Mouse (Mus musculus) midbrain, embryonic 15.5 days (tissue): ENCODE data around the gene Eva1a. TPM values are rescaled to one million over a fixed set of nuclear protein-coding genes. Genes with fewer than 3 reads are reported as not detected.

Experiments used
- ATAC-seq: fragments of 200-750 bp; cut with Nextera tagmentation; replicated peaks from 2 replicates; pipeline ENCODE4 v1.8.0; 2017; ENCODE audit warnings: moderate TSS enrichment
- H3K27ac ChIP-seq: fragments of 300-500 bp; sonication (generic); 2 replicates; pipeline ENCODE4 v1.5.1; 2015; ENCODE audit warnings: mild to moderate bottlenecking, inconsistent platforms
- H3K27me3 ChIP-seq: fragments of 300-500 bp; sonication (generic); replicated peaks from 2 replicates; pipeline ENCODE4 v1.6.1; 2015; ENCODE audit warnings: inconsistent platforms
- H3K36me3 ChIP-seq: fragments of 300-500 bp; sonication (generic); replicated peaks from 2 replicates; pipeline ENCODE4 v1.6.1; 2015; ENCODE audit warnings: inconsistent platforms
- H3K4me1 ChIP-seq: fragments of 300-500 bp; sonication (generic); 2 replicates; pipeline ENCODE4 v1.6.1; 2015; ENCODE audit warnings: inconsistent platforms
- H3K4me2 ChIP-seq: fragments of 300-500 bp; sonication (generic); 2 replicates; pipeline ENCODE4 v1.6.1; 2015; ENCODE audit warnings: inconsistent platforms, mild to moderate bottlenecking, moderate library complexity
- H3K4me3 ChIP-seq: fragments of 300-500 bp; sonication (generic); 2 replicates; pipeline ENCODE4 v1.5.1; 2015; ENCODE audit warnings: mild to moderate bottlenecking, inconsistent platforms
- H3K9ac ChIP-seq: fragments of 300-500 bp; sonication (generic); 2 replicates; pipeline ENCODE4 v1.6.1; 2015; ENCODE audit warnings: mild to moderate bottlenecking, inconsistent platforms
- H3K9me3 ChIP-seq: fragments of 300-500 bp; sonication (generic); 2 replicates; pipeline ENCODE4 v1.6.1; 2016; ENCODE audit warnings: inconsistent platforms
- WGBS: fragments of 180-500 bp; shearing (Covaris S2); methylation state at CpG from one replicate; pipeline ENCODE4 v1.1.7; 2015; ENCODE audit warnings: mixed read lengths; 5-methylcytosine and 5-hydroxymethylcytosine counted together
- polyA plus RNA-seq: library from polyadenylated mRNA; unstranded; fragments of >200 nt; fragmentation: Nextera tagmentation; extraction: Ambion mirVana; gene quantifications from 2 replicates; pipeline ENCODE4 v1.2.1, GENCODE M21; 2015

The Eva1a gene
- polyA plus RNA-seq, 1 experiment from 2014 or later = 0.77 TPM

GRCm38 (mm10) chr6:82043634-82044033 lies 2.8 kb downstream of the Eva1a start:
- H3K27ac ChIP-seq = no peak overlapping the region
- H3K9ac ChIP-seq = no peak overlapping the region
- peaks cover 60% of the 10 kb centered on the region for H3K27me3 ChIP-seq
- 43% methylated on average over 4 of the region's 4 CpGs for WGBS
- ATAC-seq = no peak
- H3K4me1 ChIP-seq = peaks cover 19% of the 10 kb centered on the region
- no peak overlapping the region for H3K4me2 ChIP-seq
- no peaks in the 10 kb centered on the region for H3K36me3 ChIP-seq
- H3K9me3 ChIP-seq = no peaks in the 10 kb centered on the region
- H3K4me3 ChIP-seq = no peak overlapping the region

- Histone ChIP-seq H3K4me2 (no peak overlapping the region), H3K27me3 (peaks cover 55% of the 10 kb centered on the region), H3K4me1 (peaks cover 19% of the 10 kb centered on the region), H3K9ac (no peak overlapping the region), H3K36me3 (no peaks in the 10 kb centered on the region), H3K27ac (no peak overlapping the region), H3K9me3 (no peaks in the 10 kb centered on the region), H3K4me3 (no peak overlapping the region)
- 66% methylated on average over 4 of the region's 4 CpGs for WGBS
- ATAC-seq = no peak
Measured at GRCm38 (mm10) chr6:82044509-82044908, 3.7 kb downstream of the Eva1a start.

DNA sequence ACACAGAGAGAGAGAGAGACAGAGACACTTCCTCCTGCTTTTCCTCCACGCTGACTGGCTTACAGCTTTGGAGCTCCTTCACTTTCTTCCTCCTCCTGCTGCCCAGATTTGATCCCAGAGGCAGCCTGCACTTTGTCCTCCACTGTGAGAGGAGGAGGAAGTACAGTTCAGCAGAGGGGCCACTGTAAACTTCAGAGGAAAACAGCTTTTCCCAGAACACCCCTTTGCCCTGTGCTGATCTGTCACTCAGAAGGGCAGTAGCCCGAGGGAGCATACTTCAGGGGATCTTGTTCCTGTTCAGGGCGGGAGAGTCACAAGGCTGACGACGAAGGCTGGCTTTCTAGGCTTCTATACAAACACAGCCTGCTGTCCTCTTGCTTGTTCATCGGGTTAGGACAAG lies 7.1 kb downstream of the Eva1a start:
- 50% methylated on average over 6 of the region's 6 CpGs for WGBS
- H3K27ac ChIP-seq = no peak overlapping the region

DNA sequence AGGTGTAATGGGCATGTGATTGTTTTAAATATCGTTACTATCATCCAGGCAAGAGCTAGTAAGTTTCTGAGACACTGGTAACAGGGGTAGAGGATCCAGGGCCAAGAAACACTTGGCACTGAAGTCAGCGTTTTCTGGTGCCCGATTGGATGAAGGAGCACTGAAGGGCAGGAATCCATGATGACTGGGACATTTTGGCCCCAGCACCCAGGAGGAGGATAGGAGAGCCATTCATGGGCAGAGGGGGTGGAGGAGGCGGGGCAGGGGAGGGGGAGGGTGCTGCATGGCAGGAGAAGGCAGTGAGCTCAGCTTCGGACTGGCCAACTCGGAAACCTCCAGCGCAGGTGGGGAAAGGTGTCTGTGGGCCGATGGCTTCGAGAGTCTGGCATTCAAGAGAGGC lies 9.4 kb downstream of the Eva1a start:
- no peak overlapping the region for H3K4me2 ChIP-seq
- ATAC-seq = no peak
- H3K4me3 ChIP-seq = no peak overlapping the region
- H3K27ac ChIP-seq = no peak overlapping the region
- no peaks in the 10 kb centered on the region for H3K4me1 ChIP-seq
- no peaks in the 10 kb centered on the region for H3K36me3 ChIP-seq
- no peaks in the 10 kb centered on the region for H3K9me3 ChIP-seq
- no peaks in the 10 kb centered on the region for H3K27me3 ChIP-seq
- 87% methylated on average over 9 of the region's 9 CpGs for WGBS
- H3K9ac ChIP-seq = no peak overlapping the region

More for the DNA sequence above, 7.1 kb downstream of the Eva1a start:
- Histone ChIP-seq H3K4me3 (no peak overlapping the region), H3K36me3 (no peaks in the 10 kb centered on the region), H3K9ac (no peak overlapping the region), H3K4me2 (no peak overlapping the region), H3K27me3 (peaks cover 20% of the 10 kb centered on the region), H3K9me3 (no peaks in the 10 kb centered on the region), H3K4me1 (peaks cover 1% of the 10 kb centered on the region)
- ATAC-seq = no peak

- Histone ChIP-seq H3K27me3 (no peaks in the 10 kb centered on the region), H3K4me1 (no peaks in the 10 kb centered on the region), H3K4me3 (no peak overlapping the region), H3K36me3 (no peaks in the 10 kb centered on the region), H3K9me3 (no peaks in the 10 kb centered on the region), H3K4me2 (no peak overlapping the region), H3K27ac (no peak overlapping the region), H3K9ac (no peak overlapping the region)
- ATAC-seq = no peak
- WGBS = 88% methylated on average over 8 of the region's 8 CpGs
Measured at GRCm38 (mm10) chr6:82051569-82051968, 10.7 kb downstream of the Eva1a start.

- H3K36me3 ChIP-seq = no peaks in the 10 kb centered on the region
- H3K27me3 ChIP-seq = no peaks in the 10 kb centered on the region
- no peak overlapping the region for H3K4me3 ChIP-seq
- no peaks in the 10 kb centered on the region for H3K9me3 ChIP-seq
- no peak overlapping the region for H3K9ac ChIP-seq
- ATAC-seq = no peak
- H3K4me2 ChIP-seq = no peak overlapping the region
- H3K4me1 ChIP-seq = no peaks in the 10 kb centered on the region
- H3K27ac ChIP-seq = no peak overlapping the region
- 91% methylated on average over 6 of the region's 6 CpGs for WGBS
Measured at GRCm38 (mm10) chr6:82052047-82052725, 11.3 kb downstream of the Eva1a start.

- Histone ChIP-seq H3K36me3 (no peaks in the 10 kb centered on the region), H3K4me1 (no peaks in the 10 kb centered on the region), H3K9ac (no peak overlapping the region), H3K4me2 (no peak overlapping the region), H3K4me3 (no peak overlapping the region), H3K27ac (no peak overlapping the region), H3K27me3 (no peaks in the 10 kb centered on the region), H3K9me3 (no peaks in the 10 kb centered on the region)
- 82% methylated on average over 2 of the region's 2 CpGs for WGBS
- no peak for ATAC-seq
Measured at GRCm38 (mm10) chr6:82052726-82053118, 11.9 kb downstream of the Eva1a start.

DNA sequence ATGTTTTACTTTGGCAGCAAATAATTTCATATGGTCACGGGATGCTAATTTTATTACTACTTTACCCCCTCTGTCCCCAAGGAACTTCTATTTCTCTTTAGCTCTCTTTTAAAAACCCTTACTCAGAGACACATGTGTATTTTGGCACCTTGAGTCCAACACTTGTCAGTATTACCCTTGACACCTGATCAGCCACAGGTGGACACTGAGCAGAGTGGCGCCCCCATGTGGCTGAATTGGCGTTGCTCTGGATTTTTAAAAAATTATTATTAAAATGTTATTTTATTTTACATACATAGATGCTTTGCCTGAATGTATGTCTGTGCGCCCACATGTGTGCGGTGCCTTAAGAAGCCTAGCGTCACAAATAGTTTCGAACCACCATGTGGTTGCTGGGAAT lies 14.0 kb downstream of the Eva1a start:
- no peak for ATAC-seq
- Histone ChIP-seq H3K4me2 (no peak overlapping the region), H3K36me3 (no peaks in the 10 kb centered on the region), H3K9me3 (no peaks in the 10 kb centered on the region), H3K27ac (no peak overlapping the region), H3K4me3 (no peak overlapping the region), H3K27me3 (no peaks in the 10 kb centered on the region), H3K9ac (no peak overlapping the region), H3K4me1 (no peaks in the 10 kb centered on the region)
- 76% methylated on average over 7 of the region's 7 CpGs for WGBS

DNA sequence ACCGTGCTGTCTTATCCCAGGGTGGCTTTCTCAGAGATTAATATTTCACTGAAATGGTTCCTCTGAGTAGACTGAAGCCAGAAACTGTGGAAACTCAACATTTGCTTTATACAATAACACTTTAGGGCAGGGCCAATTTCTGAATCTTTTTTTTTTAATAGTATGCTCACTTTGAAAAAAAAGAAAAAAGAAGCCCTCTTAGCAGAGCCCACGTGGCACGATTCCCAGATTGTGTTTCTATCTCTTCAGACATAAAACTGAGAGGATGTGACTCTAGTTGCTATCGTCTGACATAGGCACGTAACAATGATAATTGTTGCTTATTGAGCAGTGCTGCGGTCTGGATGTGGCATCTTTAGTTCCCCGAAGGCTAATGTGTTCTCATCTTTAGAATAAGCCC lies 19.1 kb downstream of the Eva1a start:
- Histone ChIP-seq H3K4me3 (no peak overlapping the region), H3K27me3 (no peaks in the 10 kb centered on the region), H3K4me2 (no peak overlapping the region), H3K36me3 (no peaks in the 10 kb centered on the region), H3K4me1 (no peaks in the 10 kb centered on the region), H3K9me3 (no peaks in the 10 kb centered on the region), H3K9ac (no peak overlapping the region), H3K27ac (no peak overlapping the region)
- 81% methylated on average over 7 of the region's 7 CpGs for WGBS
- ATAC-seq = no peak

DNA sequence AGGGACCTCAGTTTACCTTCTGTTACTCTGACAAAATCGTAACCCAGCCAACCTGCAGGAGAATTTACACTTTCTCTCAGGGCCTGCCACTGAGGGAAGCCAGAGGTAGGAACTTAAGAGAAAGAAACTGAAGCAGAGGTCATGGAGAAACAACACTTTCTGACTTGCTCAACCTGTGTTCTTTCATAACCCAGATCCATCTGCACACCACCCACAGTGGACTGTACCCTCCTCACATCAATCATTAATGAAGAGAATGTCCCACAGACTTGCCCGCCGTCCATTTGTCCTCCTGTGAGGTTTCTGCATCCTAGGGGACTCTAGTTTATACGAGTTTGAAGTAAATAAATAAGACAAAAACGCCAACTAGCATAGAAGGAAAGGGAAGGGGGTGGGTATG lies 24.4 kb downstream of the Eva1a start:
- Histone ChIP-seq H3K27me3 (no peaks in the 10 kb centered on the region), H3K4me1 (no peaks in the 10 kb centered on the region), H3K4me2 (no peak overlapping the region), H3K4me3 (no peak overlapping the region), H3K9ac (no peak overlapping the region), H3K9me3 (no peaks in the 10 kb centered on the region), H3K27ac (no peak overlapping the region), H3K36me3 (no peaks in the 10 kb centered on the region)
- WGBS = 85% methylated on average over 5 of the region's 5 CpGs
- ATAC-seq = no peak

GRCm38 (mm10) chr6:82066515-82067081 lies 25.8 kb downstream of the Eva1a start:
- H3K4me2 ChIP-seq = no peak overlapping the region
- H3K4me3 ChIP-seq = no peak overlapping the region
- no peaks in the 10 kb centered on the region for H3K4me1 ChIP-seq
- H3K27ac ChIP-seq = no peak overlapping the region
- 90% methylated on average over 8 of the region's 8 CpGs for WGBS
- H3K9me3 ChIP-seq = no peaks in the 10 kb centered on the region
- H3K9ac ChIP-seq = no peak overlapping the region
- no peaks in the 10 kb centered on the region for H3K36me3 ChIP-seq
- H3K27me3 ChIP-seq = no peaks in the 10 kb centered on the region
- ATAC-seq = no peak

GRCm38 (mm10) chr6:82070459-82070858 lies 29.6 kb downstream of the Eva1a start:
- 85% methylated on average over 6 of the region's 6 CpGs for WGBS
- H3K27me3 ChIP-seq = no peaks in the 10 kb centered on the region
- ATAC-seq = no peak
- no peak overlapping the region for H3K4me2 ChIP-seq
- H3K4me3 ChIP-seq = no peak overlapping the region
- no peaks in the 10 kb centered on the region for H3K36me3 ChIP-seq
- H3K27ac ChIP-seq = no peak overlapping the region
- no peaks in the 10 kb centered on the region for H3K4me1 ChIP-seq
- H3K9ac ChIP-seq = no peak overlapping the region
- no peaks in the 10 kb centered on the region for H3K9me3 ChIP-seq

DNA sequence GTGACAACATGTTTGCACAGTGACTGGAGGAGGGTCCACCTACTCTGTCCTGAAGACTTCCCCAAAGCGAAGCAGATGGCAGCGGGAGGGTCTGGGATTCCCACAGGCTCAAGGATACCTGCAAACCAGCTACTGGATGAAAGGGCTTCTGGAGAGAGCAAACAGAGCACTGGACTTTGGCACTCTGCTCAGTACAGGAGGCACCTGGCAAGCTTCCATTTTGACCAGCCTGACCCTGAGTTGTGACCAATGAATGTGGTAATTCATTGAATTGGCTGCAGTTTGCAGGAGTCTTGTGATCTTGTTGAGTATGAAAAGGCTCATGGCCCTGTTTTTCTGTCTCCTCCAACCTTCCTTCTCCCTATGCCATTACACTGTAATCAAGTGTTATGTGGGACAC lies 32.2 kb downstream of the Eva1a start:
- Histone ChIP-seq H3K4me3 (no peak overlapping the region), H3K27me3 (no peaks in the 10 kb centered on the region), H3K27ac (no peak overlapping the region), H3K4me1 (no peaks in the 10 kb centered on the region), H3K9me3 (no peaks in the 10 kb centered on the region), H3K4me2 (no peak overlapping the region), H3K36me3 (no peaks in the 10 kb centered on the region), H3K9ac (no peak overlapping the region)
- ATAC-seq = no peak
- 96% methylated on average over 2 of the region's 2 CpGs for WGBS
